Mouse (Mus musculus): ENCODE data around the gene Mettl26.

DNA sequence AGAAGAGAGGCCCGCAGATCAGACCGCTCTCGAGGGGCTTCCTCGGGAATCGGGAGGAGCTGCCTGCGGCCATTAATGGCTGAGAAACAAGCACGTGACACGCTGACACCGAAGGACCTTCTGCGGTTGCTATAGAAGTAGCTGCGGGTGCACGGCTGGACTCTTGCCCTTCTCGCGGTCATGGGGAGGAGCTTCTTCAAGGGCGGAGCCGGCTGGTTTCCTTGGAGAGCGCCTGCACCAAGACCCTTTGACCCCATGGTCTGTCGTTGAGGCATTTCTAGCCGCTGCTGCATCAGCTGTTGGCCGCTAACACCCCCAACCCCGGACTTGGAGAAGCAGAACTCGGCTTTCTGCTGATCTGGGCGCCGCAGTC is 41.6 kb upstream of the Mettl26 start, which contains the start of gene Stub1:
- TF ChIP-seq CTCF (IDR thresholded peaks at IDR 0.05; ENCODE audit: low read depth) (no peak), EP300 (IDR thresholded peaks at IDR 0.05; ENCODE audit: low read depth) (no peak)

Measured in liver, embryonic 14.5 days (tissue).